Mouse (Mus musculus) heart, embryonic 14.5 days (tissue): ENCODE results near the gene Gm45808. TPM values are rescaled to one million over a fixed set of nuclear protein-coding genes. Genes with fewer than 3 reads are reported as not detected.
A peak's percentile ranks its signal among the peaks of the same experiment; 100 is the strongest.
"Not testable (repeated sequence)": the region's sequence is repeated elsewhere in the genome, so short reads cannot be mapped to it uniquely, and the experiment has no call there.

Experiments used
- ATAC-seq: fragments of 200-750 bp; cut with Nextera tagmentation; 2 replicates; pipeline ENCODE4 v1.8.0; 2017; ENCODE audit warnings: low read depth, moderate TSS enrichment; ENCODE audit not compliant: insufficient number of reproducible peaks, insufficient read depth, low FRiP score
- H3K27ac ChIP-seq, 2 experiments: fragments of 200-500 bp in 1 of 2; fragments of 300-500 bp in 1 of 2; sonication (generic) in 1 of 2; replicated peaks in 1 of 2; 2 replicates each; pipeline ENCODE4 v1.5.1; 2012 to 2014; ENCODE audit warnings: low read depth in 2 of 2, low read length in 2 of 2, control low read depth in 1 of 2, mild to moderate bottlenecking in 1 of 2, mixed read lengths in 1 of 2; ENCODE audit not compliant: control insufficient read depth in 1 of 2, insufficient read depth in 1 of 2
- H3K27me3 ChIP-seq: fragments of 300-500 bp; sonication (generic); 2 replicates; pipeline ENCODE4 v1.6.1; 2014; ENCODE audit warnings: mild to moderate bottlenecking, low read length, control low read depth; ENCODE audit not compliant: control insufficient read depth, insufficient read depth
- H3K36me3 ChIP-seq: fragments of 300-500 bp; sonication (generic); 2 replicates; pipeline ENCODE4 v1.6.1; 2014; ENCODE audit warnings: mild to moderate bottlenecking, control low read depth, low read length, mixed read lengths; ENCODE audit not compliant: control insufficient read depth, insufficient read depth
- H3K4me1 ChIP-seq, 2 experiments: fragments of 200-500 bp in 1 of 2; fragments of 300-500 bp in 1 of 2; sonication (generic) in 1 of 2; 2 replicates each; pipeline ENCODE4 v1.6.1; 2012 to 2014; ENCODE audit warnings: low read length in 2 of 2, control low read depth in 1 of 2, mixed read lengths in 1 of 2; ENCODE audit not compliant: control insufficient read depth in 2 of 2, insufficient read depth in 2 of 2
- H3K4me2 ChIP-seq: fragments of 300-500 bp; sonication (generic); 2 replicates; pipeline ENCODE4 v1.6.1; 2014; ENCODE audit warnings: mild to moderate bottlenecking, low read length
- H3K4me3 ChIP-seq, 2 experiments: fragments of 200-500 bp in 1 of 2; fragments of 300-500 bp in 1 of 2; sonication (generic) in 1 of 2; 2 replicates each; pipeline ENCODE4 v1.5.1; 2012 to 2014; ENCODE audit warnings: low read length in 2 of 2, mild to moderate bottlenecking in 2 of 2, control low read depth in 1 of 2, low read depth in 1 of 2, moderate library complexity in 1 of 2; ENCODE audit not compliant: control insufficient read depth in 1 of 2, insufficient read depth in 1 of 2
- H3K9ac ChIP-seq: fragments of 300-500 bp; sonication (generic); 2 replicates; pipeline ENCODE4 v1.6.1; 2014; ENCODE audit warnings: mild to moderate bottlenecking, low read length
- H3K9me3 ChIP-seq: fragments of 300-500 bp; sonication (generic); 2 replicates; pipeline ENCODE4 v1.6.1; 2016; ENCODE audit warnings: low read length, control low read depth; ENCODE audit not compliant: control insufficient read depth
- WGBS: fragments of 180-500 bp; shearing (Covaris S2); extraction: QIAGEN DNeasy Blood & Tissue Kit; methylation state at CpG from one replicate; pipeline ENCODE4 v1.1.7; 2014; 5-methylcytosine and 5-hydroxymethylcytosine counted together
- polyA plus RNA-seq: library from polyadenylated mRNA; unstranded; fragments of >200 nt; fragmentation: Nextera tagmentation; extraction: Ambion mirVana; gene quantifications from 2 replicates; pipeline ENCODE4 v1.2.1, GENCODE M21; 2014

Gene Gm45808
- polyA plus RNA-seq, 1 experiment from 2014 or later: not detected

- H3K4me2 ChIP-seq, H3K4me1 ChIP-seq, H3K27me3 ChIP-seq, H3K36me3 ChIP-seq, H3K27ac ChIP-seq, H3K9ac ChIP-seq, H3K4me3 ChIP-seq, ATAC-seq, H3K9me3 ChIP-seq: not testable (repeated sequence)
- WGBS: 79% methylated on average over 3 of the region's 4 CpGs
Observed at GRCm38 (mm10) chr7:45480310-45480709, 6.3 kb downstream of the Gm45808 start.

GRCm38 (mm10) chr7:45478774-45479173 lies 7.8 kb downstream of the Gm45808 start:
- ATAC-seq: no peak
- H3K9ac ChIP-seq: no peak overlapping the region
- H3K4me1 ChIP-seq: peaks cover 0 to 5% of the 10 kb centered on the region in 2 experiments; a peak in 2 of 4 replicates
- H3K9me3 ChIP-seq: no peaks in the 10 kb centered on the region
- H3K27ac ChIP-seq: no peak overlapping the region
- WGBS: 95% methylated on average over 7 of the region's 7 CpGs
- no peak overlapping the region for H3K4me3 ChIP-seq
- H3K27me3 ChIP-seq: no peaks in the 10 kb centered on the region
- no peak overlapping the region for H3K4me2 ChIP-seq
- H3K36me3 ChIP-seq: no peaks in the 10 kb centered on the region

- Histone ChIP-seq H3K4me3 (no peak overlapping the region), H3K36me3 (no peaks in the 10 kb centered on the region), H3K27ac (no peak overlapping the region), H3K27me3 (no peaks in the 10 kb centered on the region), H3K4me2 (no peak overlapping the region), H3K9me3 (no peaks in the 10 kb centered on the region), H3K9ac (no peak overlapping the region), H3K4me1 (peaks cover 0 to 5% of the 10 kb centered on the region in 2 experiments; a peak in 2 of 4 replicates)
- 14% methylated on average over 3 of the region's 3 CpGs for WGBS
- ATAC-seq: no peak
Observed at GRCm38 (mm10) chr7:45477003-45477402, 9.6 kb downstream of the Gm45808 start.

GRCm38 (mm10) chr7:45476453-45476852 lies 10.2 kb downstream of the Gm45808 start:
- Histone ChIP-seq H3K27me3 (no peaks in the 10 kb centered on the region), H3K27ac (no peak overlapping the region), H3K4me3 (no peak overlapping the region), H3K9ac (no peak overlapping the region), H3K4me1 (peaks cover 0 to 5% of the 10 kb centered on the region in 2 experiments; a peak in 2 of 4 replicates), H3K9me3 (no peaks in the 10 kb centered on the region), H3K36me3 (no peaks in the 10 kb centered on the region), H3K4me2 (no peak overlapping the region)
- WGBS: 58% methylated on average over 1 of the region's 1 CpGs
- no peak for ATAC-seq

GRCm38 (mm10) chr7:45475291-45475969 lies 11.2 kb downstream of the Gm45808 start:
- Histone ChIP-seq H3K4me2 (peak overlapping the region; percentile 50), H3K27me3 (no peaks in the 10 kb centered on the region), H3K27ac (no peak overlapping the region), H3K4me1 (peaks cover 0 to 5% of the 10 kb centered on the region in 2 experiments; a peak in 2 of 4 replicates), H3K9me3 (no peaks in the 10 kb centered on the region), H3K9ac (peak overlapping the region; percentile 55; the same call in 1 of the 2 replicates), H3K36me3 (no peaks in the 10 kb centered on the region), H3K4me3 (peak overlapping the region; percentile 19 to 33; a peak in 3 of 4 replicates)
- ATAC-seq: no peak
- WGBS: 59% methylated on average over 16 of the region's 16 CpGs

- no peaks in the 10 kb centered on the region; the same call in 1 of the 2 replicates for H3K36me3 ChIP-seq
- H3K9ac ChIP-seq: no peak overlapping the region
- H3K27ac ChIP-seq: no peak overlapping the region
- H3K4me2 ChIP-seq: no peak overlapping the region
- no peak for ATAC-seq
- peaks cover 7 to 8% of the 10 kb centered on the region in 2 experiments for H3K4me1 ChIP-seq
- 5% methylated on average over 3 of the region's 3 CpGs for WGBS
- no peaks in the 10 kb centered on the region for H3K27me3 ChIP-seq
- no peak overlapping the region for H3K4me3 ChIP-seq
- no peaks in the 10 kb centered on the region for H3K9me3 ChIP-seq
Observed at GRCm38 (mm10) chr7:45470869-45471268, 15.7 kb downstream of the Gm45808 start.

GRCm38 (mm10) chr7:45467090-45467670 lies 19.4 kb downstream of the Gm45808 start:
- Histone ChIP-seq H3K9me3 (no peaks in the 10 kb centered on the region), H3K9ac (peak overlapping the region; percentile 92), H3K4me3 (peak overlapping the region; percentile 87 to 89), H3K4me1 (peaks cover 6 to 14% of the 10 kb centered on the region in 2 experiments; a peak in 3 of 4 replicates), H3K27ac (no peak overlapping the region), H3K4me2 (peak overlapping the region; percentile 88), H3K27me3 (no peaks in the 10 kb centered on the region), H3K36me3 (peaks cover 32% of the 10 kb centered on the region)
- no peak for ATAC-seq
- 40% methylated on average over 7 of the region's 7 CpGs for WGBS
